Mouse (Mus musculus): ENCODE results near the gene Trex2.
"Not testable (repeated sequence)": the region's sequence is repeated elsewhere in the genome, so short reads cannot be mapped to it uniquely, and the experiment has no call there.

DNA sequence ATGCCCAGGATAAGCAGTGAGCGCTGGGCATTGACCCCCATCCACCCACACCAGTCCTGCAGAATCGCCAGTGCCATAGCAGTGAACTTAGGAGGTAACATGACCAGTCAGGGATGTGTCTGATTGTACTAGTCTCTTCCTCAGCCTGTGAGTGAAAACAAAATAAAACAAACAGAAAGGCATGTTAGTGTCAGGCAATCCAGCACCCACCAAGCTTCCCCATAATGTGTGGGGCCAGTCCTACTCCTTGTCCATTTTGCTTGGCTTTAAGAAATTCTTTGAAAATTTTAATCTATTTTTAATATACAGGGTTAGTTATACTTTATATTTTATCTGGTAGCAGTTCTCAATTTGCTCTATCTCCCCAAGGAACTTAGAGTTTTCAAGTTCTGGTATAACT lies 36.5 kb downstream of the Trex2 start, which contains the start of gene Gm18336:
- not testable (repeated sequence) for TF ChIP-seq GATA1 (IDR thresholded peaks at IDR 0.05; ENCODE audit: borderline replicate concordance, low read length); CTCF (IDR thresholded peaks at IDR 0.05; ENCODE audit: low read depth, low read length); GATA2 (IDR thresholded peaks at IDR 0.05; ENCODE audit: borderline replicate concordance, low read depth, low read length)

Data from G1E (cell line).